Mouse (Mus musculus) liver, embryonic 16.5 days (tissue): ENCODE data around the gene Agrp. TPM values are rescaled to one million over a fixed set of nuclear protein-coding genes. Genes with fewer than 3 reads are reported as not detected.

Source experiments
- ATAC-seq: fragments of 200-750 bp; cut with Nextera tagmentation; 2 replicates; pipeline ENCODE4 v1.8.0; 2017; ENCODE audit warnings: low read depth, mild to moderate bottlenecking, moderate number of reproducible peaks, moderate library complexity
- H3K27ac ChIP-seq: fragments of 300-500 bp; sonication (generic); 2 replicates; pipeline ENCODE4 v1.5.1; 2014; ENCODE audit warnings: mild to moderate bottlenecking, low read length
- H3K27me3 ChIP-seq: fragments of 300-500 bp; sonication (generic); 2 replicates; pipeline ENCODE4 v1.6.1; 2014; ENCODE audit warnings: low read depth, low read length, mixed read lengths; ENCODE audit not compliant: control insufficient read depth, insufficient read depth
- H3K36me3 ChIP-seq: fragments of 300-500 bp; sonication (generic); 2 replicates; pipeline ENCODE4 v1.6.1; 2014; ENCODE audit warnings: mild to moderate bottlenecking; ENCODE audit not compliant: control insufficient read depth, insufficient read depth
- H3K4me1 ChIP-seq: fragments of 300-500 bp; sonication (generic); 2 replicates; pipeline ENCODE4 v1.6.1; 2014; ENCODE audit warnings: low read depth, low read length, mixed read lengths; ENCODE audit not compliant: control insufficient read depth
- H3K4me2 ChIP-seq: fragments of 300-500 bp; sonication (generic); 2 replicates; pipeline ENCODE4 v1.6.1; 2014; ENCODE audit warnings: low read depth, low read length, mixed read lengths
- H3K4me3 ChIP-seq: fragments of 300-500 bp; sonication (generic); 2 replicates; pipeline ENCODE4 v1.5.1; 2014; ENCODE audit warnings: low read depth, mild to moderate bottlenecking, low read length
- H3K9ac ChIP-seq: fragments of 300-500 bp; sonication (generic); 2 replicates; pipeline ENCODE4 v1.6.1; 2014; ENCODE audit warnings: low read depth, low read length
- H3K9me3 ChIP-seq: fragments of 300-500 bp; sonication (generic); replicated peaks from 2 replicates; pipeline ENCODE4 v1.6.1; 2016; ENCODE audit warnings: low read length; ENCODE audit not compliant: control insufficient read depth
- WGBS: fragments of 180-500 bp; shearing (Covaris S2); extraction: QIAGEN DNeasy Blood & Tissue Kit; methylation state at CpG from one replicate; pipeline ENCODE4 v1.1.7; 2014; ENCODE audit not compliant: insufficient replicate concordance; 5-methylcytosine and 5-hydroxymethylcytosine counted together
- polyA plus RNA-seq: library from polyadenylated mRNA; unstranded; fragments of >200 nt; fragmentation: Nextera tagmentation; extraction: Ambion mirVana; gene quantifications from 2 replicates; pipeline ENCODE4 v1.2.1, GENCODE M21; 2015

Agrp gene
- polyA plus RNA-seq, 1 experiment from 2014 or later, result not detected

DNA sequence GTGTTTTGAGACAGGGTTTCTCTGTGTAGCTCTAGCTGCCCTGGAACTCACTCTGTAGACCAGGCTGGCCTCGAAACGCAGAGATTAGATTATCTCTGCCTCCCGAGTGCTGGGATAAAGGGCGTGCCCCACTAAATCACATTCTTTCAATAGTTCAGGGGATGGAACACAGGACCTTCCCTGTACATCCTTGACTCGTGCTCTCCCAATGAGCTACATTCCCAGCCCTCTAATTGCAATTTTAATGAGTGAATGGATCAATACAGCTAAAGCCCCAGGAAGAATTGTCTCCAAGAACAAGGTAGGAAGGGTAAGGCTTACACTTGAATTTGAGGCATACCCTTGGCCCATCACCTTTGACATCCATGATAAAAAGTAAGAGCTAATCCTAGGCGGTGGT lies 38.4 kb downstream of the Agrp start:
- no peak overlapping the region for H3K9ac ChIP-seq
- 43% methylated on average over 6 of the region's 6 CpGs for WGBS
- no peaks in the 10 kb centered on the region for H3K9me3 ChIP-seq
- no peak overlapping the region for H3K27ac ChIP-seq
- H3K4me2 ChIP-seq, result no peak overlapping the region
- no peak overlapping the region for H3K4me3 ChIP-seq
- peaks cover 4% of the 10 kb centered on the region for H3K27me3 ChIP-seq
- no peaks in the 10 kb centered on the region for H3K36me3 ChIP-seq
- peaks cover 7% of the 10 kb centered on the region for H3K4me1 ChIP-seq
- no peak for ATAC-seq

DNA sequence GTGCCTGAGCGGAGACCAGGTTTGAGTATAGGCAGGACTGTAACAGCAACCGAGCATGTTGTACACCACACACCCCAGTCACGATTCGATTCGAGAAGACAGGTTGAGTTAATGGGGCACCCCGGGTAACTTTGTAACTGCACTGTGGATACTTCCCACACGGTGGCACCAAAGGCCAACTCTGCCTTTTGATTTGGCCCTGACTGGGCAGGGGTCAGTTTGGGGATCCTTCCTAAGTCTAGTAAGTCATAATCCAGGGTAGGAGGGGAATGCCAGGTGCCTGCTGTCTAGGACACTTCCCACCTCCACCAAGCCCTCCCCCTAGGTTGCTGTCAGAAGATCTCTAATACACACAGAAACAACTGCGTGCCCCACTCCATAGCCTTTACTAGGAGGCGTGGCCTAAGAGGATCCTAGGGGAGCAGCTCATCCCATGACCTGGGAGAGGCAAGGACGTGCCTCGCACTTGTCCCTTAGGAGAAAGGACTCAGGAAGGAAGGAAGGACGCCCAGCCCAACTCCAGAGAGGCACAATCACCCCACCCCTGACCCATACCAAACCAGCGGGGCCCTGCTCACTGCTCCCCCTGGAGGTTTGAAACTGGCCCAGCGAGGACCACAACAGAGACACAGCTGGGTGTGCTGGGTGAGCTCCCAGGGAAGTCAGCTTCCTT lies 40.7 kb downstream of the Agrp start:
- ATAC-seq, result peak; percentile 76
- Histone ChIP-seq H3K4me3 (peak overlapping the region; percentile 46), H3K4me1 (peaks cover 7% of the 10 kb centered on the region), H3K4me2 (peak overlapping the region; percentile 68), H3K36me3 (no peaks in the 10 kb centered on the region), H3K9me3 (no peaks in the 10 kb centered on the region), H3K27me3 (peaks cover 5% of the 10 kb centered on the region), H3K27ac (no peak overlapping the region), H3K9ac (no peak overlapping the region; the same call in 1 of the 2 replicates)
- WGBS, result 2% methylated on average over 14 of the region's 14 CpGs

DNA sequence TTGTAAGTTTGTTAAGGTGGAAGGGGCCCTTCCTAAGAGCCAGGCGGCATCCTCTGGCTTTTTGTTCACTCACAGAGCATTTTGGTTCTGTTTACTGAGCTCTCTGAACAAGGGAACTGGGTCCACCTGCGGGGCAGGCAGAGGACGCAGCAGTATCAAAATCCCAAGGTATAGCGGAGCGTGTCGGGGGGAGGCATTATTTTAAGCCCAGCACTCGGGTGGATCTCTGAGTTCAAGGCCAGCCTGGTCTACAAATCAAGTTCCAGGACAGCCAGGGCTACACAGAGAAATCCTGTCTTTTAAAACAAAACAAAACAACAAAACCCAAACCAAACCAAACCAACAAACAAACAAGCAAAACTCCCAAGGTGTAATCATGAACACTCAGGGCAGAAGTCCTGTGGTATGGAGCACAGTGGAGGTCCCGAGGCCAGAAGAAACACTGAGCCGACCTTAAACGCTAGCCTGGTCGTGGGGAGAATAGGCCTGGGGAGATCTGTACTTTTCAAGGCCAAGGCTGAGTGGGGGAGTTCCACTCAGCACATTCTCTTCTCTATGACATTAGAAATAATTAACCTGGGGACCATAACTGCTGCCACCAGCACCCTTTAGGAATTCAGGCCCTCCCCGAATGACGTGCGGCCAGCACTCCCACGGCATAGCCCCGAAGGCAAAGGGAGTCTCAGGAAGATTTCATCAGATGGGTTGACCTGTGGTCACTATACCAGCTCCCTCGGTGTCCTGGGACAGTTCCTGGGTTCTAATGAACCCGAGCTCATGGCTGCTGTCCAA lies 42.5 kb downstream of the Agrp start:
- Histone ChIP-seq H3K4me1 (peaks cover 7% of the 10 kb centered on the region), H3K4me3 (no peak overlapping the region), H3K27me3 (peaks cover 6% of the 10 kb centered on the region), H3K27ac (no peak overlapping the region), H3K36me3 (no peaks in the 10 kb centered on the region), H3K4me2 (no peak overlapping the region), H3K9ac (no peak overlapping the region), H3K9me3 (no peaks in the 10 kb centered on the region)
- peak; percentile 39; the same call in 1 of the 2 replicates for ATAC-seq
- 59% methylated on average over 18 of the region's 18 CpGs for WGBS

DNA sequence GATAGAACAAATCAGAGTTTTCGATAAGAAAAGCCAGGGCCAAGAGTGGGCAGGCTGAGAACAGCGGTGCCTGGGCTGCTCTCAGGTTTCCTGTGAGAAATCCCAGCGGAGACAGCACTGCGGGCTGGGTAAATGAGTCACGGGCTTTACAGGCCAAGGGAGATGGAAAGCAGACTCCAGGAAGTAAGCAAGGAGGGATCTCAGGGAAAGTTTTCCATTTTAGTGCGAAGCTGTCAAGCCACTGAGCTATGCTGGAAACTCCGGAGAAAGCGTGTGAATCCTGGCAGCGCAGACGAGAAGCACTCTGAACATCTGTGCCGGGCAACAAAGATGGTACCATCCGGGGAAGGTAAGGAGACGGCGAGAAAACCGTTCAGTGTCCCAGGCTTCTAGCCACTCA lies 43.3 kb downstream of the Agrp start:
- 34% methylated on average over 15 of the region's 15 CpGs for WGBS
- no peak overlapping the region for H3K4me3 ChIP-seq
- no peak overlapping the region; the same call in 1 of the 2 replicates for H3K4me2 ChIP-seq
- H3K36me3 ChIP-seq, result no peaks in the 10 kb centered on the region
- H3K4me1 ChIP-seq, result peaks cover 7% of the 10 kb centered on the region
- peaks cover 6% of the 10 kb centered on the region for H3K27me3 ChIP-seq
- H3K9me3 ChIP-seq, result no peaks in the 10 kb centered on the region
- H3K27ac ChIP-seq, result no peak overlapping the region
- no peak for ATAC-seq
- H3K9ac ChIP-seq, result no peak overlapping the region

DNA sequence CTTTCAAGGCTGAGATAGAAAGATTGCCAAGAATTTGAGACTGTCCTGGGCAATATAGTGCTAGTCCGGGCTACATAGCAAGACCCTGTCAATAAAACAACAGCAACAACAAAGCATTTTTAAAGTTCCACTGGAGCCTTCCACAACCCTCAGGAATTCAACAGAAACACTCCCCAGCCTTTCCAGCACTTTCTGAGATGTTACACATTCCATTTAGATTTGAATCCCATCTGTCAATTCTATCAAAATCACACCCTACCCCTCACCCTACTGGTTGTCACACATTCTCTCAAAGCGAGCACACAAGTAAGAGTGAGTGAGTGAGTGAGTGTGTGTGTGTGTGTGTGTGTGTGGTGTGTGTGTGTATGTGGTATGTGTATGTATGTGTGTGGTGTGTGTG lies 44.8 kb downstream of the Agrp start:
- Histone ChIP-seq H3K4me3 (no peak overlapping the region), H3K36me3 (no peaks in the 10 kb centered on the region), H3K9me3 (no peaks in the 10 kb centered on the region), H3K27ac (no peak overlapping the region), H3K27me3 (peaks cover 6% of the 10 kb centered on the region), H3K9ac (no peak overlapping the region), H3K4me1 (peaks cover 7% of the 10 kb centered on the region), H3K4me2 (no peak overlapping the region)
- WGBS, result 63% methylated on average over 2 of the region's 2 CpGs
- ATAC-seq, result no peak

DNA sequence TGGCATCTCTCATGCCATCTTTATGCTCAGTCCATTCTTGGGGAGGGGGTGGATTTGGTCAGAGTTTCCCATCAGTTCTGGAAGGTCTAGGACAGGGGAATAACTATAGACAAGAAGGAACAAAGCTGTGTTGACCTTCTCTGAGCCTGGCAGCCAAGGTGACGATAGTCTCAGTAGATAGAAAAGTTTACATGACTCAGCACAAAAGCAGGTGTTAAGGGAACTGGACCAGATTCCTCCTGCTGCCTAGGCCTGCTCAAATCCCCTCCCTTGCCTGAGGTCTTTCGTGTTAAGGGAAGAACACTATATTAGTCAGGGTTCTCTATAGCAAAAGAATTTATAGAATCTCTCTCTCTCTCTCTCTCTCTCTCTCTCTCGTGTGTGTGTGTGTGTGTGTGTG lies 57.5 kb downstream of the Agrp start:
- WGBS, result 28% methylated on average over 3 of the region's 3 CpGs
- no peak overlapping the region for H3K27ac ChIP-seq

DNA sequence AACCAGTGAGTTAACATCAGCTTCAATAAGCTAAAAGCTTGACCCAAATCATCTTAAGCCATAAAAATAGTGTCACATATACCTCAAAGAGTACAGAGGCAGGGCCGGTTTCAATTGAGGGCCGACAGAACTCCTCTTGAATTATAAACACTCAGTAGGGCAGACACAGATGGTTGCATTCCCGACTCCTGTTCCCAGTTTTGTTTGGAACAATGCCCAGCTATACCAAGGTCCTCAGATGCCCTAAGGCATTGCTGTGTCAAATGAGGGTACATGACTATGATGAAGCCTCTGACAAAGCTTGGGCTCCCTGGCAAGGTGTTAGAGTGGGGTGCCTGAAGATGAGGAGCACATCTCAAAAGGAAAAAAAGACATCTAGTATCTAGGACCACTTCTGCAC lies 61.7 kb downstream of the Agrp start:
- Histone ChIP-seq H3K9ac (no peak overlapping the region), H3K4me2 (no peak overlapping the region), H3K9me3 (no peaks in the 10 kb centered on the region), H3K36me3 (no peaks in the 10 kb centered on the region), H3K27ac (no peak overlapping the region), H3K27me3 (no peaks in the 10 kb centered on the region), H3K4me1 (no peaks in the 10 kb centered on the region), H3K4me3 (no peak overlapping the region)
- WGBS, result 63% methylated on average over 3 of the region's 3 CpGs
- no peak for ATAC-seq

More for the DNA sequence above, 57.5 kb downstream of the Agrp start:
- ATAC-seq, result no peak
- H3K27me3 ChIP-seq, result no peaks in the 10 kb centered on the region
- H3K4me1 ChIP-seq, result no peaks in the 10 kb centered on the region
- H3K4me3 ChIP-seq, result no peak overlapping the region
- H3K9me3 ChIP-seq, result no peaks in the 10 kb centered on the region
- H3K36me3 ChIP-seq, result no peaks in the 10 kb centered on the region
- H3K4me2 ChIP-seq, result no peak overlapping the region
- H3K9ac ChIP-seq, result no peak overlapping the region

DNA sequence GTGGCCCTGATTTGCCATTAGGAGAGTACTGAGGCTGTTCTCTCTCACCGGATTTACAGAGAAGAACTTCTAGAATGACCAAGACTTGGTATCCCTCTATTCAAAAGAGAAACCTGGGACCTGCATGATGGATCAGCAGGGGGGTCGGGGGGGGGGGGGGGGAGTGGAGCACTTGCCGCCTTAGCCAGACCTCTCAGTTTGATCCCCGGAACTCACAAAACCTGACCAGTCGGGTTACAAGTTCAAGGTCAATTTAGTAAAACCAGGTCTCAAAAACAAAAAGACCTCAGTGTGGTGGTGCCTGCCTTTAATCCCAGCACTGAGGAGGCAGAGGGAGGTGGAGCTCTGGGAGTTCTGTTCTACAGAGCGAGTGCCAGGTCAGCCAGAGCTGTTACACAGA lies 62.5 kb downstream of the Agrp start:
- H3K27me3 ChIP-seq, result no peaks in the 10 kb centered on the region
- H3K9ac ChIP-seq, result no peak overlapping the region
- no peak overlapping the region for H3K4me2 ChIP-seq
- H3K4me1 ChIP-seq, result no peaks in the 10 kb centered on the region
- no peaks in the 10 kb centered on the region for H3K9me3 ChIP-seq
- 62% methylated on average over 6 of the region's 6 CpGs for WGBS
- ATAC-seq, result no peak
- H3K4me3 ChIP-seq, result no peak overlapping the region
- H3K27ac ChIP-seq, result no peak overlapping the region
- H3K36me3 ChIP-seq, result no peaks in the 10 kb centered on the region

DNA sequence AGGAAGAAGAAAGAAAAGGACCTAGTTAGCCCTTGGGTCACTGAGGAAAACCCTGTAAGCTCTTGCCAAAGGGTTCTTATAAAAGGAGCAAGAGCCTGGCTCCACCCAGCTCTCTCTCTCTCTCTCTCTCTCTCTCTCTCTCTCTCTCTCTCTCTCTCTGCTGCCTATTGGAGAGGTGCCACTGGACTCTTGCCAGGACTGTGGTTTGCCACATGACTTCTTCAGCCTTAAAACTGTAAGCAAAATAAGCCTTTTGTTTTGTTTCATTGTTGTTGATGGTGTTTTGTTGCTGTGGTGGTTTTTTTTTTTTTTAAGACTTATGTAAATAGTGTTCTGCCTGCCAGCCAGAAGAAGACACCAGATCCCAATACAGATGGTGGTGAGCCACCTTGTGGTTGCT lies 63.8 kb downstream of the Agrp start:
- Histone ChIP-seq H3K9ac (no peak overlapping the region), H3K27ac (no peak overlapping the region), H3K36me3 (no peaks in the 10 kb centered on the region), H3K4me2 (no peak overlapping the region), H3K27me3 (no peaks in the 10 kb centered on the region), H3K4me1 (no peaks in the 10 kb centered on the region), H3K9me3 (no peaks in the 10 kb centered on the region), H3K4me3 (no peak overlapping the region)
- no peak for ATAC-seq
